Mouse (Mus musculus): ENCODE data around the gene Apol7a. TPM values are rescaled to one million over a fixed set of nuclear protein-coding genes. Genes with fewer than 3 reads are reported as not detected.

Gene Apol7a
- polyA plus RNA-seq, 1 experiment from 2014 or later, result not detected

DNA sequence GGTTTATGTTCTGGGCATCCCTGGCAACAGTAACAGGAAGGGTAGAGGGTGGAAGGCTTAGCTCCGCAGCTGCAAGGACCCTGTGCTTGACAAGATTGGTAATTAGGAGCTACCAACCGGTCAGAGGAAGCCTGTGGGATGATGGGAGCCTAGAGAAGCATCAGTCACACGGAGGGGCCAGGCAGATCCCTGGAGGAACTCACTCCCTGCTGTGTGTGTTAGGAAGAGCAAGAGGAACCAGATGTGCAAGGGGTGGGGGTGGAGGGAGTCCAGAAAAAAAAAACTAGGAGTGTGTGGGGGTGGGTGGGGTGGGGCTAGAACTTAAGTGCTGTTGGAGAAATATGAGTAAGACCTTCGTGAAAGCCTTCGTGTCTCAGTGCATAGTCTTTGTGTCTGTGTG, 36.0 kb downstream of the Apol7a start:
- Histone ChIP-seq H3K36me3 (replicated peaks; ENCODE audit: control insufficient read depth, insufficient read depth, low read depth, low read length) (no peaks in the 10 kb centered on the region), H3K27ac (replicated peaks; ENCODE audit: low read depth, low read length) (peak overlapping the region; percentile 56), H3K4me2 (ENCODE audit: low read depth, low read length) (no peak overlapping the region), H3K9me3 (replicated peaks; ENCODE audit: control insufficient read depth, low read length) (no peaks in the 10 kb centered on the region), H3K27me3 (ENCODE audit: control insufficient read depth, insufficient read depth, low read length) (no peaks in the 10 kb centered on the region), H3K4me1 (ENCODE audit: control insufficient read depth, insufficient read depth, low read length) (peaks cover 8% of the 10 kb centered on the region), H3K4me3 (ENCODE audit: low read depth, low read length) (no peak overlapping the region), H3K9ac (replicated peaks; ENCODE audit: low read length) (no peak overlapping the region)
- WGBS, result 8% methylated on average over 5 of the region's 5 CpGs
- peak; percentile 53 for DNase-seq (ENCODE audit: low spot score)
- no peak for ATAC-seq (replicated peaks; ENCODE audit: insufficient number of reproducible peaks, low FRiP score, low TSS enrichment, low read depth)

DNA sequence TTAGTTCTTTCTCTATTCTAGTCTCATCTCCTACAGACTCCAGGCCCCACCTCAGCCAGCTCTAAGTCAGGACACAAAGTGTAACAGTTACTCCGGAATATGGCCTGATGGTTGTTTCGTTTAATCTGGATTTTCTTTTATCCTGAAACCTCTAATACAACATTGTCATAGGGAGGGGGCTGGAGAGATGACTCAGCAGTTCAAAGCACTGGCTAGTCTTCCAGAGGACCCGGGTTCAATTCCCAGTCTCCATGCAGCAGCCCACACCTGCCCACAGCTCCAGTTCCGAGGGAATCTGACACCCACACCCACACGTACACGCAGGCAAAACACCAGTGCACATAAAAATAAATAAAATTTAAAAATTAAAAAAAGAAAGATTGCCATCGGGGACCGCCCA, 39.0 kb downstream of the Apol7a start:
- Histone ChIP-seq H3K36me3 (replicated peaks; ENCODE audit: control insufficient read depth, insufficient read depth, low read depth, low read length) (no peaks in the 10 kb centered on the region), H3K4me2 (ENCODE audit: low read depth, low read length) (no peak overlapping the region), H3K4me3 (ENCODE audit: low read depth, low read length) (no peak overlapping the region), H3K9ac (replicated peaks; ENCODE audit: low read length) (no peak overlapping the region; the same call in 1 of the 2 replicates), H3K27me3 (ENCODE audit: control insufficient read depth, insufficient read depth, low read length) (no peaks in the 10 kb centered on the region), H3K9me3 (replicated peaks; ENCODE audit: control insufficient read depth, low read length) (no peaks in the 10 kb centered on the region), H3K27ac (replicated peaks; ENCODE audit: low read depth, low read length) (peak overlapping the region; percentile 87; the same call in 1 of the 2 replicates), H3K4me1 (ENCODE audit: control insufficient read depth, insufficient read depth, low read length) (peaks cover 6% of the 10 kb centered on the region)
- 90% methylated on average over 8 of the region's 8 CpGs for WGBS
- DNase-seq (ENCODE audit: low spot score), result no peak
- ATAC-seq (replicated peaks; ENCODE audit: insufficient number of reproducible peaks, low FRiP score, low TSS enrichment, low read depth), result no peak

DNA sequence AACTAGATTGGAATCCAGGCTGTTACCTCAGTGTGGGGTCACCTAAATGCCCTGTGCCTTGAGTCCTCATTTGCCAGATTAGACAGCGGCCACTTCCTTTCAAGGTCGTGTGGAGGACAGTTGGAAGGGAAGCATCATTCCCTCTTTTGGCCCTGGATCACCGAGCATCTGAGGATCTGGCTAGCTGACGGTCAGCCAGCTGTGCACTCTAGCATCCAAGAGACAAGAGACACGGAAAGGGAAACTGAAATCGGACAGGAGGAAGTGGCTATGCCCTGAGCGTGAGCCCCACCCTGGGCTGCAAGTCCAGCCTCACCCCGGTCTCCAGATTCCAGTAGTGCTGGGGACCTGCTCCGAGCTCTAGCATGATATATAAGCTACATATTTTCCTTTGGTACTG, 39.4 kb downstream of the Apol7a start:
- H3K4me2 ChIP-seq (ENCODE audit: low read depth, low read length), result no peak overlapping the region
- H3K36me3 ChIP-seq (replicated peaks; ENCODE audit: control insufficient read depth, insufficient read depth, low read depth, low read length), result no peaks in the 10 kb centered on the region
- no peaks in the 10 kb centered on the region for H3K27me3 ChIP-seq (ENCODE audit: control insufficient read depth, insufficient read depth, low read length)
- peak overlapping the region; percentile 87 for H3K27ac ChIP-seq (replicated peaks; ENCODE audit: low read depth, low read length)
- no peak overlapping the region for H3K4me3 ChIP-seq (ENCODE audit: low read depth, low read length)
- 62% methylated on average over 9 of the region's 9 CpGs for WGBS
- DNase-seq (ENCODE audit: low spot score), result no peak
- no peaks in the 10 kb centered on the region for H3K9me3 ChIP-seq (replicated peaks; ENCODE audit: control insufficient read depth, low read length)
- H3K9ac ChIP-seq (replicated peaks; ENCODE audit: low read length), result peak overlapping the region; percentile 73
- peaks cover 6% of the 10 kb centered on the region for H3K4me1 ChIP-seq (ENCODE audit: control insufficient read depth, insufficient read depth, low read length)
- ATAC-seq (replicated peaks; ENCODE audit: insufficient number of reproducible peaks, low FRiP score, low TSS enrichment, low read depth), result no peak

DNA sequence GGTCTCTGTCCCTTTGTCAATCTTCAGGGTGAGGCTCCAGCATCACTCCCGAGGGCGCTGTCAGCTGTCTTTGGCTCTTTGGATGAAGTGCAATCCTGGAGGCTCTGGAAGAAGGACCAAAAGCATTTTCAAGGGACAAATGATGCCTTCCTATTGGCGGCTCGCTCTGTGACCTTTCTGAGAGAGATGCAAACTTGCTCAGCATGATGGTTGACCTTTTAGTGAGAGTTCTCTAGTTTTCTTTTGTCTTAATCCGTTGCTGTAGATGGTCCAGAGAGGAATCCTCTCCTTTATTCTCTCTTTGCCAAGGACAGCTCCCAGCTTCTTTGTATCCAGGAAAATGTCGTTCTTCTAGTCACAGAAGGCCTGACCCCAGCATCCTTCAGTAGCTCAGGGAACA, 39.8 kb downstream of the Apol7a start:
- Histone ChIP-seq H3K4me2 (ENCODE audit: low read depth, low read length) (peak overlapping the region; percentile 55), H3K4me1 (ENCODE audit: control insufficient read depth, insufficient read depth, low read length) (peaks cover 6% of the 10 kb centered on the region)
- 21% methylated on average over 6 of the region's 6 CpGs for WGBS

DNA sequence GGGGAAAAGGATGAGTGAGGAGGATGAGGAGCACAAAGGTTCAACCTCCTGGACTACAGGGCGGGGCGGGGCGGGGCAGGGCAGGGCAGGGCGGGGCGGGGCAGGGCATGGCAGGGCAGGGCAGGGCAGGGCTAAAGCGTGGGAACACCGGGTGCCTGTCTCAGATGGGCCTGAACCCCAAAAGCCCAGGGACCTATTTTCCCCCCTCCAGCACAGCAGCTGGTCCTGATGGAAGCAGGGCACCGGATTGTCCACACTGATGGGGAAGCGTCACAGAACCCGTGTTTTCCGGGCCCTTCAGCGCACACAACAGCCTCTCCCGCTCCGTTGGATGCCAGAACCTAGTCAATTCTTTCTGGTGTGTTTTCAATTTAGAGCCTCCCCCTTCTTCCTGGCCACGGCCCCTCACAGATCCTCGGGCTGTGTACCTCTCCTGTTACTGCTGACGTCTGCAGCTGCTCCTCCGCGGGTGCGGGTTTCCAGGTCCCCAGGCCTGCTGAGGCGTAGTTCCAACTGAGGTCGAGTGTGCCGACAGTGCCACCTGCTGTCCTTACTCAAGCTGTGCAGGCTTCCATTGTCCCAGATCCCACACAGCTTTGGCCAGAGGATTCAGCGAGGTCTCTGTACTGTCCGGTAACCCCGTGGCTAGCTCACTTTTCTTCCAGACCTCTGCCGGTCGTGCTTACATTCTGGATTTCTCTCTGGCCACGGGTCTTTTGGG, 40.4 kb downstream of the Apol7a start:
- H3K4me2 ChIP-seq (ENCODE audit: low read depth, low read length), result peak overlapping the region; percentile 55
- peak; percentile 96 for DNase-seq (ENCODE audit: low spot score)
- peak overlapping the region; percentile 21; the same call in 1 of the 2 replicates for H3K4me3 ChIP-seq (ENCODE audit: low read depth, low read length)
- H3K27me3 ChIP-seq (ENCODE audit: control insufficient read depth, insufficient read depth, low read length), result no peaks in the 10 kb centered on the region
- no peaks in the 10 kb centered on the region for H3K9me3 ChIP-seq (replicated peaks; ENCODE audit: control insufficient read depth, low read length)
- H3K36me3 ChIP-seq (replicated peaks; ENCODE audit: control insufficient read depth, insufficient read depth, low read depth, low read length), result no peaks in the 10 kb centered on the region
- ATAC-seq (replicated peaks; ENCODE audit: insufficient number of reproducible peaks, low FRiP score, low TSS enrichment, low read depth), result peak; percentile 93
- H3K27ac ChIP-seq (replicated peaks; ENCODE audit: low read depth, low read length), result peak overlapping the region; percentile 87
- WGBS, result 2% methylated on average over 25 of the region's 29 CpGs
- peak overlapping the region; percentile 73 for H3K9ac ChIP-seq (replicated peaks; ENCODE audit: low read length)
- peaks cover 6% of the 10 kb centered on the region for H3K4me1 ChIP-seq (ENCODE audit: control insufficient read depth, insufficient read depth, low read length)

More for the DNA sequence above, 39.8 kb downstream of the Apol7a start:
- peak overlapping the region; percentile 73 for H3K9ac ChIP-seq (replicated peaks; ENCODE audit: low read length)
- ATAC-seq (replicated peaks; ENCODE audit: insufficient number of reproducible peaks, low FRiP score, low TSS enrichment, low read depth) (no peak; the same call in 1 of the 2 replicates), DNase-seq (ENCODE audit: low spot score) (no peak)
- H3K9me3 ChIP-seq (replicated peaks; ENCODE audit: control insufficient read depth, low read length), result no peaks in the 10 kb centered on the region
- H3K36me3 ChIP-seq (replicated peaks; ENCODE audit: control insufficient read depth, insufficient read depth, low read depth, low read length), result no peaks in the 10 kb centered on the region
- H3K27ac ChIP-seq (replicated peaks; ENCODE audit: low read depth, low read length), result peak overlapping the region; percentile 87
- H3K27me3 ChIP-seq (ENCODE audit: control insufficient read depth, insufficient read depth, low read length), result no peaks in the 10 kb centered on the region
- peak overlapping the region; percentile 21; the same call in 1 of the 2 replicates for H3K4me3 ChIP-seq (ENCODE audit: low read depth, low read length)

DNA sequence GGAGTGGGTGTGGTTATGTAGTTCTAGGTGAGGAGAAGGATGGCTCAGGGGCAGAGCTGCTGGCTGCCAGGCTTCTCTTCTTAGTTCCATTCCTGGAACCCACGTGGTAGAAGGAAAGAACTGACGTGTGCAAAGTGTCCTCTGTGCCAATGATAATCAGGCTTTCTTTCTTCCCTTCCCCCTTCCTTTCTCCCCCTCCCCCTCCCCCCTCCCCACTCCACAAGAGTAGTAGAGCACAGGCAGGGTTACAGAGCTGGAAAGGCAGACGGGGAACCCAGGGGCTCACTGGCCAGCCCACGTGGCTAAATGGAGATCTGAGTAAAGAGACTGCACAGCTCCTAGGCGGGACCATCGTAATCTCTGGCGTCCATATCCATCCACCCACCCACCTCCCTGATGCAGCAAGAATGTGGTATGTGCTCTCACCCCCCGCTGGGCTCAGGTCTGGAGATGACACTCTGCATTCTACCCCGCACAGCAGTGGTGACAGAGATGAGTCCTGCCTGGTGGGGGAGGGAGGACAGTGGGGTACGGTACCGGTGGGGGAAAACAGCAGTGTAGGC, 42.6 kb downstream of the Apol7a start:
- Histone ChIP-seq H3K4me2 (ENCODE audit: low read depth, low read length) (no peak overlapping the region), H3K4me3 (ENCODE audit: low read depth, low read length) (no peak overlapping the region), H3K27me3 (ENCODE audit: control insufficient read depth, insufficient read depth, low read length) (no peaks in the 10 kb centered on the region), H3K27ac (replicated peaks; ENCODE audit: low read depth, low read length) (no peak overlapping the region), H3K9me3 (replicated peaks; ENCODE audit: control insufficient read depth, low read length) (no peaks in the 10 kb centered on the region), H3K36me3 (replicated peaks; ENCODE audit: control insufficient read depth, insufficient read depth, low read depth, low read length) (no peaks in the 10 kb centered on the region), H3K9ac (replicated peaks; ENCODE audit: low read length) (peak overlapping the region; percentile 5), H3K4me1 (ENCODE audit: control insufficient read depth, insufficient read depth, low read length) (peaks cover 4% of the 10 kb centered on the region)
- ATAC-seq (replicated peaks; ENCODE audit: insufficient number of reproducible peaks, low FRiP score, low TSS enrichment, low read depth), result no peak; the same call in 1 of the 2 replicates
- DNase-seq (ENCODE audit: low spot score), result peak; percentile 50
- 12% methylated on average over 11 of the region's 11 CpGs for WGBS

DNA sequence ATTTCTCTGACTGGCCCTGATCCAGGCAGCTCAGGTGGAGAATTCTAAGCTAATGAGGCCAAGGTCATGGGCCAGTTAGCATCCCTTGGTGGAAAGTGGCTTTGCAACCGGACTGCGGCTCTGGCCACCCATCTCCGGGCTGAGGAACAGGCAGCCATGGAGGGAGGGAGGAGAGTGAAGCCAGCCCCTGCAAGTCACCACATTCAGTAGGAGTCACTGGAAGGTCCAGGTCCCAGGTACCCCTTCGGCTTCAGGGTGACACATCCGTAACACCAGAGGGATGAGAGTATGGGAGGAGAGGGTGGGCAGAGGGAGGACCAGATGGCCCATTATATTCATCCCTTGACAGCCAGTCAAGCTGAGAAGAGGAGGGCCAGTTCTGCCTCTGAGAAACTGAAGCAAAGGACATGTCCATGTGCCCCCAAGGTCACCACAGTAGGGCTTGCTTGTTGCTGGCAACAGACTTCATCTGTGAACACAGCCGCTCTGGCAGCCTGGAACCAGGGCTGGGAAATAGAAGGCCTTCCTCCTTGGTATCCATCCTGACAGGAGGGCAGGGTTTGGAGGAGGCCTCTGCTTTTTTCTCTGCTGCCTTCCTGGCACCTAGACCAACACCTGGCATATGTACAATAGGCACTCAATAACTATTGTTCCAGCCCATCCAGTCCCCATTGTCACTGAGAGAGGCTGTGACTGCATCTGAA, 43.9 kb downstream of the Apol7a start:
- no peaks in the 10 kb centered on the region for H3K27me3 ChIP-seq (ENCODE audit: control insufficient read depth, insufficient read depth, low read length)
- H3K9me3 ChIP-seq (replicated peaks; ENCODE audit: control insufficient read depth, low read length), result no peaks in the 10 kb centered on the region
- H3K36me3 ChIP-seq (replicated peaks; ENCODE audit: control insufficient read depth, insufficient read depth, low read depth, low read length), result no peaks in the 10 kb centered on the region
- no peak overlapping the region for H3K9ac ChIP-seq (replicated peaks; ENCODE audit: low read length)
- no peak overlapping the region for H3K4me3 ChIP-seq (ENCODE audit: low read depth, low read length)
- peaks cover 4% of the 10 kb centered on the region for H3K4me1 ChIP-seq (ENCODE audit: control insufficient read depth, insufficient read depth, low read length)
- DNase-seq (ENCODE audit: low spot score) (no peak), ATAC-seq (replicated peaks; ENCODE audit: insufficient number of reproducible peaks, low FRiP score, low TSS enrichment, low read depth) (no peak)
- WGBS, result 68% methylated on average over 6 of the region's 6 CpGs
- H3K27ac ChIP-seq (replicated peaks; ENCODE audit: low read depth, low read length), result no peak overlapping the region
- H3K4me2 ChIP-seq (ENCODE audit: low read depth, low read length), result no peak overlapping the region

DNA sequence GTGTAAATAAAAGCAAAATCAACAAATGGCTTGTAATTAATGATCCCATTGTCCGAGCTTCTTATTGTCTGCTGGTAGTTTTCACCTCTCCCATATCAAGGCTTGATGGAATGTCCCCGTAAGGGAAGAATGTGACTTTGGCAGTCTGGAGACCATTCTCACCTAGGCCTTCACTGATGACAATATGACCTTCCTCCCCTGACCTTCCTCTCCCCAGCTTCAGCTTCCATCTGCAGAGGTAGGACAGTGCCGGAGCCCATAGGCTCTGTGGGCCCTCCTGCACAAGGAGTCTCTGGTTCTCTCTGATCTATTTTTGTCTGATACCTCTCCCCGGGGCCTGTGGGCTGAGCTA, 44.4 kb downstream of the Apol7a start:
- peaks cover 4% of the 10 kb centered on the region for H3K4me1 ChIP-seq (ENCODE audit: control insufficient read depth, insufficient read depth, low read length)
- H3K27ac ChIP-seq (replicated peaks; ENCODE audit: low read depth, low read length), result no peak overlapping the region
- H3K36me3 ChIP-seq (replicated peaks; ENCODE audit: control insufficient read depth, insufficient read depth, low read depth, low read length), result no peaks in the 10 kb centered on the region
- no peak overlapping the region for H3K4me3 ChIP-seq (ENCODE audit: low read depth, low read length)
- WGBS, result 67% methylated on average over 4 of the region's 4 CpGs
- H3K9ac ChIP-seq (replicated peaks; ENCODE audit: low read length), result no peak overlapping the region
- no peaks in the 10 kb centered on the region for H3K27me3 ChIP-seq (ENCODE audit: control insufficient read depth, insufficient read depth, low read length)
- no peak for ATAC-seq (replicated peaks; ENCODE audit: insufficient number of reproducible peaks, low FRiP score, low TSS enrichment, low read depth)
- DNase-seq (ENCODE audit: low spot score), result no peak
- no peak overlapping the region for H3K4me2 ChIP-seq (ENCODE audit: low read depth, low read length)
- no peaks in the 10 kb centered on the region for H3K9me3 ChIP-seq (replicated peaks; ENCODE audit: control insufficient read depth, low read length)

Data from embryonic facial prominence, embryonic 11.5 days (tissue).